9 mouse cellular contexts compared by ENCODE assay signal in the genomic region with DNA sequence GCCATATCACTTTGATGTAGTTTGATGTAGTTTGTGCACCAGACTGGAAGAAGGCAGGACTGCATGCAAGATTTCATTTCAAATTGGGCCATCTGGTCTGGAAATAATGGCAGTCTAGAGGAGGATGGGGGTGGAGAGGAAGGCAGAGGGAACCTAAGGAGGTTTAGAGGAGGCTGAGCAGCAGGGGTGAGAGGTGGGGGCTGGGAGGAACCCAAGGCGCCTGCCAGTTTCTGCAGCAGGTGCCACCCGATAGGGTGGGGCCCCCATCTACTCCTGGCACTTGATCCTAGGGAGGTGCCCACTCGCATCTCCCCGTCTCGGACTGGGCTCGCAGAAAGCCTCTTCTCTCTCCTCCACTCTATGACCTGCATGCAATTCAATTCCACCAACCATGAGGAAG. TPM values are rescaled to one million over a fixed set of nuclear protein-coding genes. Genes with fewer than 3 reads are reported as not detected.
DNase-seq lines count a peak whose midpoint lies in the region; ATAC-seq and TF ChIP-seq lines count a peak whose summit lies in the region.
"Had no signal": no experiment of that assay in that cellular context is flagged by ENCODE, and none has a peak within 500 bp of the region (broad histone marks: within the 10 kb centered on the region; RNA-seq: fewer than 3 reads in every experiment).

No protein-coding gene starts in this region.

- H3K4me1 ChIP-seq in heart, embryonic 10.5 days: peaks cover 60% of the 10 kb centered on the region
- H3K4me1 ChIP-seq in heart, embryonic 12.5 days (replicated peaks): peaks cover 55% of the 10 kb centered on the region
- H3K4me1 ChIP-seq in G1E (ENCODE audit: insufficient read depth, low read depth, low read length): peaks cover 74% of the 10 kb centered on the region
- peaks cover 69% of the 10 kb centered on the region for H3K4me1 ChIP-seq in megakaryocyte, embryonic 14.5 days

- H3K27ac ChIP-seq in heart, embryonic 10.5 days: peak overlapping the region; percentile 3; the same call in 1 of the 2 replicates
- H3K27ac ChIP-seq in heart, embryonic 12.5 days (ENCODE audit: poor library complexity, severe bottlenecking): no peak overlapping the region

- H3K9ac ChIP-seq in heart, embryonic 12.5 days: no peak overlapping the region

- H3K4me2 ChIP-seq in heart, embryonic 12.5 days: no peak overlapping the region

- no peak for DNase-seq in heart, embryonic 10.5 days (ENCODE audit: low spot score)
- no peak for DNase-seq in G1E (ENCODE audit: low spot score)
- no peak for DNase-seq in ovary, adult 18-20 months (ENCODE audit: low spot score)
- DNase-seq in urinary bladder, postnatal 10 days (ENCODE audit: low spot score): no peak
- no peak for DNase-seq in urinary bladder, adult 18-20 months (ENCODE audit: low spot score in 2 of 2)

- ATAC-seq in heart, embryonic 12.5 days (ENCODE audit: insufficient number of reproducible peaks, low FRiP score): no peak
- no peak for ATAC-seq in G1E (ENCODE audit: extremely low read depth, insufficient number of reproducible peaks, low FRiP score, poor library complexity, severe bottlenecking)
- peak; percentile 70 for ATAC-seq in erythroid progenitor cell, adult 5-6 weeks (replicated peaks; ENCODE audit: low FRiP score, poor library complexity, severe bottlenecking)

- H3K27me3 ChIP-seq in heart, embryonic 10.5 days (ENCODE audit: insufficient read depth, poor library complexity, severe bottlenecking): no peaks in the 10 kb centered on the region
- no peaks in the 10 kb centered on the region for H3K27me3 ChIP-seq in heart, embryonic 12.5 days (replicated peaks)
- H3K27me3 ChIP-seq in G1E (ENCODE audit: insufficient read depth, low read length): no peaks in the 10 kb centered on the region
- no peaks in the 10 kb centered on the region for H3K27me3 ChIP-seq in megakaryocyte, embryonic 14.5 days (replicated peaks)
- H3K27me3 ChIP-seq: CH12.LX had no signal

- 87% methylated on average over 6 of the region's 6 CpGs for WGBS in heart, embryonic 10.5 days
- 80% methylated on average over 6 of the region's 6 CpGs for WGBS in heart, embryonic 12.5 days

- H3K4me3 ChIP-seq in heart, embryonic 10.5 days: no peak overlapping the region
- H3K4me3 ChIP-seq in heart, embryonic 12.5 days: no peak overlapping the region
- H3K4me3 ChIP-seq in G1E (ENCODE audit: low read depth, low read length): peak overlapping the region; percentile 46; the same call in 1 of the 2 replicates
- peak overlapping the region; percentile 69 for H3K4me3 ChIP-seq in megakaryocyte, embryonic 14.5 days (replicated peaks)

- no peak for TF ChIP-seq CTCF in G1E (IDR thresholded peaks at IDR 0.05; ENCODE audit: low read depth, low read length)

- no peaks in the 10 kb centered on the region for H3K36me3 ChIP-seq in heart, embryonic 10.5 days
- H3K36me3 ChIP-seq in heart, embryonic 12.5 days: no peaks in the 10 kb centered on the region
- H3K36me3 ChIP-seq in G1E (replicated peaks): no peaks in the 10 kb centered on the region
- H3K36me3 ChIP-seq in megakaryocyte, embryonic 14.5 days (replicated peaks; ENCODE audit: low read length): no peaks in the 10 kb centered on the region

- no peaks in the 10 kb centered on the region for H3K9me3 ChIP-seq in heart, embryonic 10.5 days
- no peaks in the 10 kb centered on the region for H3K9me3 ChIP-seq in heart, embryonic 12.5 days (replicated peaks)
- H3K9me3 ChIP-seq in G1E (replicated peaks): no peaks in the 10 kb centered on the region
- H3K9me3 ChIP-seq in megakaryocyte, embryonic 14.5 days: no peaks in the 10 kb centered on the region

RNA-seq across cellular contexts. Expression of a gene that starts 33.1 kb away (rescaled TPM):
- polyA plus RNA-seq in heart, embryonic 10.5 days (2016; fragmentation: Nextera tagmentation; extraction: Ambion mirVana): 76.5 and 91.2 TPM in 2 replicates
- polyA plus RNA-seq in heart, embryonic 12.5 days (2016; fragmentation: Nextera tagmentation; extraction: Ambion mirVana): 89.3 and 89.4 TPM in 2 replicates
- total RNA-seq in G1E (2014; fragmentation: Nextera tagmentation) (32.1 and 75.1 TPM in 2 replicates), G1E (2017) (49.8 and 52.7 TPM in 2 replicates)
- 62.5 and 76.5 TPM in 2 replicates for polyA plus RNA-seq in G1E (2012)
- total RNA-seq in erythroid progenitor cell, adult 5-6 weeks (2015; ENCODE audit: low replicate concordance): 334 and 364 TPM in 2 replicates
- total RNA-seq in erythroid progenitor cell, adult 5-6 weeks (2017; ENCODE audit: low replicate concordance): 431 and 500 TPM in 2 replicates
- 3.9 and 8.0 TPM in 2 replicates for polyA plus RNA-seq in megakaryocyte, embryonic 14.5 days (2012; ENCODE audit: insufficient read depth, low replicate concordance)

Comparison
In these comparisons a context has a peak if more than half of its experiments do, and no peak if none do; other contexts are left out.
1. H3K4me3 ChIP-seq: peak in G1E (single experiment) and megakaryocyte, embryonic 14.5 days (single experiment); none in heart, embryonic 10.5 days (single experiment) and heart, embryonic 12.5 days (single experiment).